Mouse (Mus musculus): ENCODE data around the gene Ints5.
"Not testable (repeated sequence)": the region's sequence is repeated elsewhere in the genome, so short reads cannot be mapped to it uniquely, and the experiment has no call there.

The Ints5 gene

DNA sequence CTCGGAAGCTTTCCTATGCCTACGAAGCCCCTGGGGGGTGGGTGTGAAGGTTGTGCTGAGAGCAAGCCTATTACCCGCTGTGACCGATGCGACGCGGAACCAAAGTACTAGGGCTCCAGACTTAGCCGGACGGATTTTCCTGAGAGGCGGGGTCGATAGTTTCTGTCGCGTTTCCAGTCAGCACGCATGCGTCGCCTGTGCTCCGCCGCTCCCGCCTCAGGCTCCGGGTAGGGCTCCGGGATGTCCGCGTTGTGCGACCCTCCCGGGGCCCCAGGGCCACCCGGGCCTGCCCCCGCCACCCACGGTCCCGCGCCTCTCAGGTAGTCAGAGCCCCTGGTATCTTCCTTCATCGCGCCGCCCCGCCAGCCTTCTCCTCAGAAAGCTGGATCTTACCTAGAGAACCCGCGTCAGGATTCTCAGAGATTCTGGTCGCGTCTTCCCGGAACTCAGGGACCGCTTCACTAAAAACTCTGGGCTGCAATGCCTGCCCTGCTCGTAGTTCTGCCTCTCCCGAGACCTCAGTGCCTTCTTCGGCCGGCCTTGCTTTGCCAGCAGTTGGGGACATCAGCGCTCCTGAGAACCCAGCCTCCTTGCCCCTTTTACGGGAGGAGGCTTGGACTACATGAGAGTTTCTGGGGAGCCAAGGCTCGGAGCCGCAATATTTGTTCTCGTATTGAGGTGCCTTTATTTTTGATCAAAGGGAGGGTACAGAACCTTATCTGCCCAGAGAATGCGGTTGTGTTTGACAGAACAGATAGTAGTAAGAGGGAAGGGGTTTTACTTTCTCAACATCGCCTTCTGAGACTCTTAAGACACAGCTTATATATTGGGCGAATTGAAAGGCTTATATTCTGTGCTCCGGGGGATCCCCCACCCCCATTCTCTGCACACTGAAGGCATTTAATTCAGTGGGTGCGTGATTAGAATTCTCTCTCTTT is at the start of gene Ints5:
Gene Ints5, plus strand, starts transcription at position 177 of the 938 bp plus-strand sequence.
- peak; percentile 93 for DNase-seq (ENCODE audit: low spot score)

DNA sequence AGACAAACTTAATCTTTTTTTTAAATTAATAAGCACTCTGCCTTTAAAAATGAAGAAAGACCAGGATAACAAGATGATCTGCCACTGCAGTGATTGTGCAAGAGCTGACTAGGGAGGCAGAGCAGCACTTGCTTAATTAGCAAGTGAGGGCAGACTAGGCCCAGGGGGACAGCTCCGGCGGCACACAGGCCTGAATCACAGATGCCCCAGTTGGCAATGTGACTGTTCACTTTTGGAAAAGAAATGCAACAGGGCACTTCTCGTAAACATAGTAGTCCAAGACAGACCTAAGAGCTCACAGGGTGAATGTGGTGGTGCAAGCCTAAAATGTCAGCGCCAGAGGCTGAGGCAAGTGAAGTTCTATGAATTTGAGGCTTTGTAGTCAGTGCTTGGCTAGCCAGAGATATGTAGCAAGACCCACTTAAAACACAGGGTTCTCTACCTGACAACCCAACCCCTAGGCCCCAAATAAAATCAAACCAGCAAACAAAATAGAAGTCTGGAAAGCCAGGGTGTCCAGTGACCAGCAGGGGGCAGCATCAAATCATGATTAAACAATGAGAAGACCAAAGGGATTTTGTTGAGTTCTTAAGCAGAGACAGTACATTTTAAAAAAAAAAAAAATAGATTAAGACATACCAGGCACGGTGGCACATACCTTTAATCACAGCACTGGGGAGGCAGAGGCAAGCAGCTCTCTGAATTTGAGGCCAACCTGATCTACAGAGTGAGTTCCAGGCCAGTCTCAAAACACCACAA is 48.3 kb upstream of the Ints5 start:
- DNase-seq (ENCODE audit: low spot score), result peak; percentile 90

DNA sequence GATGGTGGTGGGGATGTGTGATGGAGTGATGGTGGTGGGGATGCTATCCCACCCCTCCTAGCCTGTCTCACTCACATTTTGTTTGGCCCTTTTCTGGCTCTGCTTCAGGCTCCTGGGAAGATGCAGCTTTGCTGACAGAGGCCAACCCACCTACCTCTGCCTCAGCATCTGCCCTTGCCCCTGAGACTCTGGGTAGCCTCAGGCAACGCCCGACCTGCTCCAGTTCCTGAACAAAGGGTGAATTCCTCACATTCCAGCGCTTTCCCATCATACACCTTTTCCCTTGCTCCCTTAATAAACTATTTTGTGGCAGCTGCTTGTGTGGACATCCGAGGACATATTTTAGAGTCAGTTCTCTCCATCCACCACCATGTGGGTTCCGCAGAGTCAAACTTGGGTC is 44.4 kb upstream of the Ints5 start:
- DNase-seq (ENCODE audit: low spot score), result no peak

DNA sequence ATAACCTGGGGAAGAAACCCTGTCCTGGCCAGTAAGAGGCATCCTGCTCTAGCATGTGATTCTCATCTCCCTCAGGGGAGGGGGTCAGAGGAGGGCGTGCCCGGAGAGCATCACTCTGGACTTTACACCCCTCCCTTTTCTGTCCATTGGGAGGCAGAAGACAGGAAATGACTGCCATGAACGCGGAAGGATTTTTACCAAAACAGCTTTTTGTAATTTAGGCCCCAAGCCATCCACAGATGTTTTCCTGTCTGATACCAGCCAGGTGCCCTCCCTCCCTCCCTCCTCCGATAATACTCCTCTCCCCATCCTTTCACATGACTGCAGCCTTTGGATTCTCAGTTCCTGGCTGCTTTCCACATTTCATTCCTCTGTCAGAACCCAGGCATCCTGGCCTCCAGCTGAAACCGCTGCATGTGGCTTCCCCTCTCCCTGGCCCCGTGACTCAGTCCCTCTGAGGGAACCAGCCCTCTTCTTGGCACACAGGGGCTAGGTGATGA is 42.4 kb upstream of the Ints5 start, which contains the start of gene Lrrn4cl:
Gene Lrrn4cl, plus strand, starts transcription at position 367 of the 500 bp plus-strand sequence.
- peak; percentile 64 for DNase-seq (ENCODE audit: low spot score)

DNA sequence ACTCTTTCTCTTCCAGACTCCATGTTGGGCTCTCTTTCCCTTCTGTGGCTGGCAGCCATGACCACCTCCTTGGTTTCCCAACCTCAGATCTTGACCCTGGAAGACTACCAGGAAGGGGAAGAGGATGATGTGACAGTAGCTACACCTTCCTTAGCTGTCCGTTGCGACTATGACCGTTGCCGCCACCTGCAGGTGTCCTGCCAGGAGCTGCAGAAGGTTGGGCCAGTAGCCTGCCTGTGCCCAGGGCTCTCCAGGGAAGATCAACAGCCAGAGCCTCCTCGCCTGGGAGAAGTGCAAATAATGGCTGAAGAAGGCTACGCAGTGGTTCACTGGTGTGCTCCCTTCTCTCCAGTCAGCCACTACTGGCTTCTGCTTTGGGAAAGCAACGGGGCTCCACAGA is 41.2 kb upstream of the Ints5 start:
- DNase-seq (ENCODE audit: low spot score), result no peak

DNA sequence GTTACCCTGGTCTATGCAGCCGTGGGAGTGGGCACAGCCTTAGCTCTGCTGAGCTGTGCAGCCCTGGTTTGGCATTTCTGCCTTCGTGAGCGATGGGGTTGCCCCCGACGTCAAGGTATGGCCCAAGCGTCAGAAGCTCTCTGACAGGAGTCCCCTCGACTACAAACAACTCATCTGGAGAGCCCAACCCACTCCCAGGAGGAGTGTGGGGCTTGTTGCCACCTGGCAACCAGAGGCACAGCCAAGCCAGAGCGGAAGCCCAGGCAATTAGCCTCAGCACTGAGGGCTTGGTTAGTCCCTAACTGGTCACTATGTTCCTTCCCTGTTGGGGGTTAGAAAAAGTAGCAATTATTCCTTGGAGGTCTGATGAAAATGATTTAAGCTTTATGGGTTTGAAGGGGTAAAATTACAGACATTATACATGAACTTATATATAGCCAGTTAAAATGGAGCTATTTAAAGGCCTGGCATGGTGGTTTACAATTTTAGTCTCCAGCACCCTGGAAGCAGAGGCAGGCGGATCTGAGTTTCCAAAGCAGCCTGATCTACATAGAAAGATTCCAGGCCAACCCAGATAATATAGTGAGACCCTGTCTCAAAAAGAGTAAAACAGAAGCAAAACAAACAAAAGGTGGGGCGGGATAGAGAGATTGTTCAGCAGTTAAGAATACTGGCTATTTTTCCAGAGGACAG is 40.4 kb upstream of the Ints5 start:
- DNase-seq (ENCODE audit: low spot score), result no peak

DNA sequence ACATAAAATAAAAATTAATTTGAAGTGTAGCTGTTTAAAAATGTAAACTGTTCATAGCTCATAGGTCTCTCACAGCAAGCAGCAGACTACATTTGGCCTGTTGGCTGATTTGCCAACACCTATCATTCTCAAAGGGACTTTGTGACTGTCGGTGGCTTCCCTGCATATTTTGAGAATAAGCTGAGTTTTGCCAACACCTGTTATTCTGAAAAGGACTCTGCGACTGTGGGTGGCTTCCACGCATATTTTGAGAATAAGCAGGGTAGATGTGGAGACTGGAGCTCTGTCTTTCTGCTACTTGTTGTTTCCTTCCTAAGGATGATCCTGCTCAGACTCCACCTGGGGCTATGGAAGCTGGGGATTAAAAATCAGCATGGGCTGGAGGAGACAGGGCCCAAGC is 39.7 kb upstream of the Ints5 start:
- no peak for DNase-seq (ENCODE audit: low spot score)

DNA sequence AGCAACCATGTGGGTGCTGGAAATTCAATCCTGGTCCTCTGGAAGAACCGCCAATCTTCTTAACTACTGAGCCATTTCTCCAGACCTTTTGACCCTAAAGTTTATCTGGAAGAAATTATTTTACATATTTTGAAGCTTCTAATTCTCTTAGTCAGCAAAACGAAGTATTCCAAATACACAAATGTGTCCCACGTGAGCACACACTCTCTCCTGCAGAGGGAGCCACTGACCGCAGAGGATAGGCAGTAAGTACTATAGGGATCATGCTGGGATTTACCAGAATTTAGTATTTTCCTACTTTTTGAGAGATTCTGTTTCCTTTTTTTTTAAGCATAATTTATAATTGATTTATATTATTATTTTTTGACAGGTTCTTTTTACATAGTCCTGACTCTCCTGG is 35.1 kb upstream of the Ints5 start:
- peak; percentile 61 for DNase-seq (ENCODE audit: low spot score)

DNA sequence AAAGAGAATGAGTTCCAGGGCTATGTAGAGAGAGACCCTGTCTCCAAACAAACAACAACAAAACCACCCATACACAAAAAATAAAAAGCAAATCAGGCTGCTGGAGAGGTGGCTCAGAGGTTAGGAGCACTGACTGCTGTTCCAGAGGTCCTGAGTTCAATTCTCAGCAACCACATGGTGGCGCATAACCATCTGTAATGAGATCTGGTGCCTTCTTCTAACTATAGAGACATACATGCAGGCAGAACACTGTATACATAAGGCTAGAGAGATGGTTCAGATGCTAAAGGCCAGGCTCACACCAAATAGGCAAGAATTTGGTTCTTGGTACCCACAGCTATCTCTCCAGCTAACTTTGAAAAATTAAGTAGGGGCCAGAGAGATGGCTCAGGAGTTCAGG is 33.8 kb upstream of the Ints5 start:
- DNase-seq (ENCODE audit: low spot score), result peak; percentile 53

DNA sequence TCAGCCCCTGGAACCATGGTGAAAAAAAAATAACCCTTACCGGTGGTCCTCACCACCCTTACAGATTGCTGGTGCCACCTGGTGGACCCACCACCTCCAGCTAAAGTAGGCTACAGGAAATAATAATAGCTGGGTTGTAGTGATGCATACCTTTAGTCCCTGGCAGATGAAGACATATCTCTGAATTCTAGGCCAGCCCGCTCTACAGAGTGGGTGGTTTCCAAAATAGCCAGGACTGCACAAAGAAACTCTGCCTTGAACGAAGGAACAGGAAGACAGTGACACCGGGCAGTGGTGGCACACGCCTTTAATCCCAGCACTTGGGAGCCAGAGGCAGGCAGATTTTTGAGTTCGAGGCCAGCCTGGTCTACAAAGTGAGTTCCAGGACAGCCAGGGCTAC is 28.5 kb upstream of the Ints5 start:
- DNase-seq (ENCODE audit: low spot score), result no peak

DNA sequence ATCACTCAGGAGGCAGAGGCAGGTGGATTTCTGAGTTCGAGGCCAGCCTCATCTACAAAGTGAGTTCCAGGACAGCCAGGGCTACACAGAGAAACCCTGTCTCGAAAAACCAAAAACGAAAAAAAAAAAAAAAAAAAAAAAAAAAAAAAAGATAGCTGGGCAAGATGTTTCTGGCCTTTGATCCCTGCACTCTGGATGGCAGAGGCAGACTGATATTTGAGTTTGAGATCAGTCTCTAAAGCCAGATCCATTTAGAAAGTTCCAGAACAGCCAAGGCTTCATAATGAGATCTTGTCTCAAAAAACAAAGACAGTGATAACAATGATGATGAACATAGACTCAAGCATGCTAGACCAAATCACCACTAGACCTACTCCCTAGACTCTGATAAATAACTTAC is 22.4 kb upstream of the Ints5 start:
- DNase-seq (ENCODE audit: low spot score), result not testable (repeated sequence)

DNA sequence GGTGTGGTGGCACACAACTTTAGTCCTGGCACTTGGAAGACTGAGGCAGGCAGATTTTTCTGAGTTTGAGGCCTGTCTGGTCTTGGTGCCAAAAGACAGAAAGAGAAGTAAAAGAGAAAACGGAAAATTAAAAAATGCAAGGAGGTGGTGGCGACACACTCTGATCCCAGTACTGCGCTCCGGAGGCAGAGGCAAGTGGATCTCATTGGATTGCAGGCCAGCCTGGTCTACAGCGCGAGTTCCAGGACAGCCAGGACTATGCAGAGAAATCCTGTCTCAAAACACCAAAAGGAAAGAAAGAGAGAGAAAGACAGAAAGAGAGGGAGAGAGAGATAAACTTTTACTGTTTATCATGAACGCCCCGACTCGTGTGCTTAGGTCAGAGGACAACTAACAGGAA is 22.0 kb upstream of the Ints5 start:
- no peak for DNase-seq (ENCODE audit: low spot score)

DNA sequence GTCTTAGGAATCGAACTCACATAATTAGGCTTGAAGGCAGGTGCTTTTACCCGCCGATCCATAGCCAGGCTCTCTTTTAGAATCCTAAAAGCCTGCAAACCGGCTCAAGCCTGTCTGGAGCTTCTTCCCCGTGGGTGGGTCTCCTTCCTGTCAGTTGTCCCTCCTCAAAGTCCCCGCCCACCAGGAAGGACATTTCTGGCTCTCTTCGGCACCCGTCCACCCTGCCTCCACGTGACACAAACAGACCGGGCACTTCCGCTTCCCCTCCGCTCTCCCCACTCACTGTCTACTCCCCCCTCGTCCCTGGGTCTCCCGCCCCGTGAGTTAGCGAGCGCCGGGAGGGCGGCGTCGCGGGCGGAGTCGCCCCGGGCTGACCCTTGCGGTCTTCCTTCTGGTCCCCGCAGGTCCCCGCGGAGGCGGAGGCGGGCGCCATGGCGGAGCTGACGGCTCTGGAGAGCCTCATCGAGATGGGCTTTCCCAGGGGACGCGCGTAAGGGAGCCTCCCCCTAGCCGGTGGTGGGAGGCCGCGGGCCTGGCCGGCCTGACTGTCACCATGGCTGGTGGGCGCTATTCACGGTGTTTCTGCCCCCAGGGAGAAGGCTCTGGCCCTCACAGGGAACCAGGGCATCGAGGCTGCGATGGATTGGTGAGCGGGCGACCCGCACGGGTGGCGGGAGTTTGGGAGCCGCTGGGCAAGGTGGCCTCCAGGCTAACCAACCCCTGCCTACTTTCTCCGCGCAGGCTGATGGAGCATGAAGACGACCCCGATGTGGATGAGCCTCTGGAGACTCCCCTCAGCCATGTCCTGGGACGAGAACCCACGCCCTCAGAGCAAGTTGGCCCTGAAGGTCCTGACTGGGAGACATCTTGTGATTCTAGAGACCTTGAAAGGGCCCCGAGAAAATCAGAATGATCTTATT is 21.3 kb upstream of the Ints5 start, which contains the start of gene Ubxn1:
Gene Ubxn1, plus strand, starts transcription at position 230 of the 920 bp plus-strand sequence.
- DNase-seq (ENCODE audit: low spot score), result peak; percentile 99

DNA sequence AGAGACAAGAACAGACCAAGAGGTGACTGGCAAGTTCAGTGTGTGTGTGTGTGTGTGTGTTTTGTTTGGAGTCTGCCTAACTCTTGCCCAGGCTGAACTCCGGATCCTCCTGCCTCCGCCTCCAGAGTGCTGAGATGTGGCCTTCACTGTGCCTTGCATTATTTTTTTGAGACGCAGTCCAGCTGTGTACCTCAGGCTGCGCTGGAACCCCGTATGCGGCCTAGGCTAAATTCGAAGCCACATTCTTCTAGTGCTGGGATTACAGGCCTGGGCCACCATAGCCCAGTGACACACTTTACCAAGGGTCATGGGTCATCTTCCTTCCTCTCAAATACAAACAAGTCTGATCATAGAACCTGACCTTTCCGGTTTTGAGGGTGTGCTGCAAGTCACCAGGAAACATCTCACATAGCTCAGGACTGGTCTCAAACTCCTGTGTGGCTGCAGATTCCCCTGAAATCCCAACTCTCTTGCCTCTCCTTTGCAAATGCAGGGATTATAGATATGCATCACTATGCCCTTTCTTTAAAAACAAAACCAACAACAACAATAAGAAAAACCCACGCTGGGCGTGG is 20.5 kb upstream of the Ints5 start:
- DNase-seq (ENCODE audit: low spot score), result no peak

DNA sequence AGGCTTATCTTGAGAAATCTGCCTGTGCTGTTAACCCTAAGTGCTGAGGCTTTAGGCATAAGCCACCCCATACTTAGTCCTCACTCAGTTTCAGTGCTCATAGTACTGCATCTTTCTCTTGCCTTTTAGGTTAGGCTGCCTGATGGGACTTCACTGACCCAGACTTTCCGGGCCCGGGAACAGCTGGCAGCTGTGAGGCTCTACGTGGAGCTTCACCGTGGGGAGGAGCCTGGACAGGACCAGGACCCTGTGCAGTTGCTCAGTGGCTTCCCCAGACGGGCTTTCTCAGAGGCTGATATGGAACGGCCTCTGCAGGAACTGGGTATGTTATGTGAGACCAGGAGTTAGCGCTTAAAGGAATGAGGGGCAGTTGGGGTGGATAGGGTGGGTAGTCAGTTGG is 17.8 kb upstream of the Ints5 start:
- no peak for DNase-seq (ENCODE audit: low spot score)

DNA sequence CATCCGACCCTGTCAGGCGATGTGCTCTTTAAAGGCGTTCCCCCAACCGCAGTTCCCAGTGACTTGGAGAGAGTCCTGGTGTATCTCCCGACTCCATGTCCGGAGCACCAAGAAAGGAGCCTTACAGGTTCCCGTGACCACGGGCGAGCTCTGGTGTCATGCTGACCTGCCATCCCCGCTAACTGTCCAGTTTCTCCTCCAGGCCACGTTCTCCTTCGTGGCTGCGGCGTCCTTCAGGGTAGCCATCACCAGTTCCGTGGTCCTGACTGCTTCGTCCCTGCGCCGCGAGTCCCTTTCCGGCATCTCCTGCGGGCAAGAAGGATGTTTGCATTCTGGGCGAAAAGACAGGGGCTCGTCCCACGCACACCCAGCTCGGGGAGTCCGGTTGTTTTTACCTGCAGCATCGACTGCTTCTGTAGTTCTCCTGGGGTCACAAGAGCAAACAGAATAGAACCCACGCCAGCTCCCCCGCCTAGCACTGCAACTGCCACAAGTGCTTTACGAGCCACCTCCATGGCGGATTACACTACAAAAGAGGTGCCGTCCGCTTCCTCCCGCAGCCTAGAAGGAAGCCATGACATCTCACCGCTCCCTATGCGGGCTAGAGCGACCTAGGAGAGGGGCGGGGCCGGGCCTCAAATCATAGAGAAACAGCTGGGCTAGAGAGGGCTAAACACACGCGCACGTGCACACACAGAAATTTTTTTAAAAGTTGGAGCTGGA is 12.3 kb upstream of the Ints5 start, which contains the start of gene Uqcc3:
Gene Uqcc3, minus strand, starts transcription at position 613 of the 723 bp plus-strand sequence.
- DNase-seq (ENCODE audit: low spot score), result peak; percentile 96

DNA sequence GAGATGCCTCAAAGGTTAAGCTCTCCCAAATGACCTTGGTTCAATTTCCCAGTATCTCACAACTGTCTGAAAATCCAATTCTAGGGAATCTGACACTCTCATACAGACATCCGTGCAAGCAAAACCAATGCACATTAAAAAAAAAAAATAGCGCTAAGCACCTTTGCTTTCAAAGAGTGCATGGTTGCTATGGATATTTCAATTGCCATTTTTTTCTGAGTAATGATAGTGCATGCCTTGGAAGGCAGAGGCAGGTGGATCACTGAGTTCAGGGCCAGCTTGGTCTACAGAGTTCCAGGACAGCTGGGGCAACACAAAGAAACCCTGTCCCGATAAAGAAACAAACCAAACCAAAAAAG is 11.8 kb upstream of the Ints5 start:
- no peak for DNase-seq (ENCODE audit: low spot score)

DNA sequence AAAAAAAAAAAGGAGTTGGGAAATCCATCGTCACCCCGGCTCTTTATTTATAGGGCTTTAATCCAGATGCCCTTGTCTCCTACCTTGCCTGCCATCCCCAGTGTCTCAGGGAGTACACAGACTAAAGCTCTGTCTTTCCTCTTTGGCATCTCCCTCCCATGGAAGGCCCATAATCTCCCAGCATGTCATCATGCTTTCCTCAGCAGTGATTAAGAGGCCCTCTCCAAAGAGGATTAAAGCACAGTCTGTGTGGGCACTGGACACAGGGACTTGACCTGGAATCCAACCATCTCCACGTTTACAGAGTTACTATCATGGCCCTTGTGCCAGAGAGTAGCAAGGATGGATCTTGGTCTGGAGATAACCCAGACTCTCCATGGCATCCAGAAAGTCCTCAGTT is 9.2 kb upstream of the Ints5 start, which contains the start of the genes Lbhd1 and Gm49403:
Gene Lbhd1, plus strand, starts transcription at position 117 of the 400 bp plus-strand sequence.
Gene Gm49403, plus strand, starts transcription at position 315 of the 400 bp plus-strand sequence.
- DNase-seq (ENCODE audit: low spot score), result no peak

DNA sequence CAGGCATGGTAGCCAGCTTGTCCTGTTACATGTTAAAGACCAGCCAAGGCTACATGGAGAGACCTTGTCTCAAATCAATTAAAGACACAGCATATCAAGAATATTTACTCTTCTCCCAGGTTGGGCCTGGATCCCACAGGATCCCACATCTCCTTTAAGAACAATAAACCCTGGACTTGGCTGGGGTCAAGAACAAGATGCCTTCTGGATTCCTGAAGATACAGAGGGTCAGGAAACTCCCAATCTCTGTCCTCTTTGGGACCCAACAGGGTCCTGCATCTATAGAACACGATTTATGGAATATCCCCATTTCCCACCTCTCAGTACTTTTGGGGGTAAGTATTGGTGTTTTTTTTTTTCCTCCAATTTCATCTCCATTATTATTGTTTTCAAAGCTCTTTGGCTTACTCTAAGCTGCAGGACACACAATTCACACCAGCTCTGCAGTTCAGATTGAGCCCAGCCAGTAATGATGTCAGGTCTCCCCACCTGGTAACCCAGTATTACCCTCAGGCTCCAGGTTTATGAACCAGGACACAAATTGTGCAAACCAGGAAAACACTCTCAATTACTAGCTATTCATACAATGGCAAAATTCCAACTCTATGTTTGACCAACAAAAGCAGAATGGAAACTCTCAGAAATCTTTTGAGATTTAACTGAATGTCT is 5.8 kb upstream of the Ints5 start:
- no peak for DNase-seq (ENCODE audit: low spot score)
